Mouse (Mus musculus) right cerebral cortex, postnatal 25 days (tissue): ENCODE data around the gene Pigo.

Source experiments
- DNase-seq: peaks from one replicate; pipeline ENCODE4 v3.0.0; 2022

Gene Pigo

DNA sequence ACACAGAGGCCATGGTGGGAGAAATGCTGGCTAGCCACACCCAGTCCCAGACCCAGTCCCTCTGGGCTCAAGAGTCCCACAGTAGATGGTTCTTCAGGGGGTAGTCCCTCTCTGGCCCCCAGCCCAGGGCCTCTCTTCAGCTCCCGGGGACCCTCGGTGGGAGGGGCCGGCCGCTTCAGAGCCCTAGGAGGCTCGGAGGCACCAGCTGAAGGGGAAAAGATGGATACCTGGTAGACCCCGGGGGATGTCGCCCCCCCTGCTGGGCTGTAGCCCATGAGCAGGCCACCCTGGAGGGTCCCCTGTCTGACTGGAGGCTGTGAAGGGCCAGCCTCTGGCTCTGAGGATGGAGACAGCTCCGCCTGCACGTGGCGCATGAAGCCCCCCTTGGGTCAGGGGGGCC lies 10.7 kb upstream of the Pigo start:
- DNase-seq: no peak

DNA sequence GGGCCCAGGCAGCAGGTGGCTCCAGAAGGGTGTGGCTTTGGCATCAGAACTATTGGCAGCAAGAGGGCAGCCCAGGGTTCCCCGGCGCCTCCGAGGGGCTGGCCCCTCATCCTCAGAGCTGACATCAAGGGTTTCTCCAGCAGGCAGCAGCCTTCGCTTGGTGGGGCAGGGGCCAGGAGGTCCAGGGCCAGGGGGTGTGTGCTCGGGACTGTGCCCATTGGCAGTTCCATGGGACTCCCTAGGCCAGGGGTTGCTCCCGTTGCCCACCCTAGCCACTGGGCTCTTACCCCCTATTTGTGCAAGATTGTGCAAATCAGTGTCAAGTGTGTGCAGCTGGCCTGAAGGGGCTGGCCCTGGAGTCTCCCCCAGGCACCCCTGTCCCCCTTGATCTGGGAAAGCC lies 10.2 kb upstream of the Pigo start:
- no peak for DNase-seq

DNA sequence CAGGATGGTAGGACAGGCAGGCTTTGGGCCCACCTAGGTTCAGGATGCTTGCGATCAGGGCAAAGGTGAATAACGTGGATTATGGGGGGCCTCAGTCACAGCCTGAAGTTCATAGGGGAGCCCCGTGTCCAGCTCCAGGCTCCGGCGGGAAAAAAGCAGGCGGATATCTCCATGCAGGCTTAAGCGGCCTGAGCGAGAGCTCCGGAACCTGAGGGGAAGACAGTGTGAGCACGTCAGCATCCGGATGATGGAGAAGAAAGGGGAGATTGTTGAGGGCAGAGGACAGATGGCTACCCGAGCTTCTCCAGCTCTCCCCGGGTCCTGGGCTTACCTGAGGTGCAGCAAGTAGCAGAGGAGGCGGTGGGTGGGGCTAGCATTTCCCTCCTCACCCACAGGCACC lies 7.9 kb upstream of the Pigo start:
- no peak for DNase-seq

DNA sequence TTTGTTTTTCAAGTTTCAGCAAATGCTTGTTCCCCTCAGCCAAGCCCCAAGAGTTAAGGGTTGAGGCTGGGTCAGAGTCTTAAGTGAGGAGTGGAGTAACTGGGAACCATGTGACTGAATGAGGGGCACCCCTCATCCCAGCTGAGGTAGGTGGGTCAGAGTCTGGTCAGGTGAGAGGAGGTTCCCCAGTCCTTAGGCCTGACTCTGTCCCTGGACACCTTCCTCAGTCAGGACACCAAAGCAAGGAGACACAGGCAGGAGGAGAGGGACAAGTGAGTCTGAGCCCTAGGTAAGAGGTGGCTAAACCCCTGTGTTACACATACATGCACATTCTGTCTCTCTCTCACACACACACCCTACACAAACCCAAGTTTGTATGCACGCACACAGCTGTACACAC lies 6.9 kb upstream of the Pigo start:
- DNase-seq: no peak

DNA sequence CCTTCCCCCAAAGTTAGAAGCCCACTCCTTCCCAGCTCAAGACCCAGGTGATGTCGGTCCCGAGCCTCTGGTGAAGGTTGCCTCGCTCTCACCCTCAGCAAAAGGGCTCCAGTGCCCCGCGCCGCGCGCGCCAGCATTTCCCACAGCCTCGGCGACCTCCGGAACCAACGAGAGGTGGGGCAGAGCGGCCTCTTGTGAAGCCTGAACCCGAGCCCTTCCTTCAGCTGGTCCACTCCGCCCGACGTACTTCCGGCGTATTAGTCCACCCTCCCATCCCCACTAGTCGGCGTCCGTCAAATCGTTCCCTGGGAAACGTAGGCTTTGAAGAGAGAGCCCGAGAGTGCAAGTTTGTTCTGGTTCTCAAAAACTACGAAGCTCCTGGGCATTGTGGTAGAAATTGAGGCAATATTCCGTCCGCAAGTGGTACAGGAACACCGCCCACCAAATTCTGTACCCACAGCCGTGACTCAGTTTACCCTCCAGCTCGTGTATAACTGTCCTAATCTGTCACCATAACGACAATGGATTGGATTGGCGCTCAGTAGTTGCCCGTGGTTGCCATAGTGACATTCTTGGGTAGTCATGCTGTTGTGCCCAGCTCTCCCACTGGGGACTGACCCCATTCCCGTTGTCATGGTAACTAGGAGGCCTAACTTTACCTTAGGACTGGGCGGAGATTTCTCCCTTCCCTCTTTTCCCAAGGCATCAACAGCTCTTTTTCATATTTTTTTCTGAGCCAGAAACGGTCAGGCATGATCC lies 5.8 kb upstream of the Pigo start, which contains the start of gene Stoml2:
TSS of gene Stoml2 (minus strand) at position 474 of the 759 bp plus-strand sequence.
- peak; percentile 90 for DNase-seq

DNA sequence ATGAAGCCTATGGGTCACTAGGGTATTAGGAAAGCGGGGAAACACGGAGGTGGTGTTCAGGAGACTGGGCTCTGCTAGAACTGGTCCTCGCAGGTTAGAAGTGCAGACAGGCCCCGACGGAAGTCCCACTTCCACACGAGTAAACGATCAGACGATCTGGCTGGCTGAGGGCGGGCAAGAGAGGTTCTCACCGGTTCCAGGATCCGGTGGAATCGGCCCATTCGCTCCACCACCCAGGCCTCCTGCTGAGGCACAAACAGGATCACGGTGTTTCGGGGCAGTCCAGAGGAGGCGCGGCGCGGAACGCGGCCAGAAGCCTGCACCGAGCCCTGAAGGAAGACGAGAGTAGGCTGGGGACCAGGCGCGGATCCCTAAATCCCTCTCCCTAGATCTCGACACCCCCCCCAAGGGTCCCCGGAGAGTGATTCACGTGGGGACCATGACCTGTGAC lies 5.2 kb upstream of the Pigo start:
- no peak for DNase-seq

DNA sequence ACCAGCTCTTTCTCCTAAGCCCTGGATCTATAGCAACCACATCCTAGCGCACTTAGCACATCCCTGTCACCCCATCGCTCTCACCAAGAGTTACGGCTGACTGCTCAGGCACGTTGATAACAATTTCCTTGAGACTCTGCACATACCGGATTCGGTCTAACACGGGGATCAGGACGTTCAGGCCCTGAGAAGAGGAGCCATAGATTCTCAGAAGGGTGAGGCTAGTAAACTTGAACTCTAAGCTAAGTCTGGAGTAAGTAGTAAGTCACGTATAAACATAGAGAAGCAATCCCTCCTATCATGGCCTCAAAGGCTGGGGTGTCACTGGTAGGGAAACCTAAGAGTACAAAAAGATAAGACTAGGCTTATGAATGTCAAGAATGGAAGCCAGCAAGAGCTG lies 4.7 kb upstream of the Pigo start:
- DNase-seq: no peak

DNA sequence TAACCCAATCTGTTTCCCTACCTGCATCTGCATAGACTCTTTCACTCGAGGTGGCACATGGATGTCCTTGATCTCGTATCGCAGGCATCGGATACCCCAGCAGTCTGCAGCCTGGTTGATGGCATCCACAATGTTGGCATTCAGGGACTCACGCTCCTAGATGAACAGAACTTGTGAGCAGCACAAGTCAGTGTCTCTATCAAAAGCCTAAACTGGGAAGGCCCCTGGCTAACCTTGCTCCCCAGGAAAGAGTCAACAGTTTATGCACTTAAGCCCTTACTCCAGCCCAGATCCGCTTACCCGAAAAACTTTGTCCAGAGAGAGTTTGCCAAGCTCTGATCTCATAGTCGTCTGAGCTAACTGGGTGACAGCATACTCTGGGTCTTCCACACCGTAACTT lies 4.1 kb upstream of the Pigo start:
- no peak for DNase-seq

DNA sequence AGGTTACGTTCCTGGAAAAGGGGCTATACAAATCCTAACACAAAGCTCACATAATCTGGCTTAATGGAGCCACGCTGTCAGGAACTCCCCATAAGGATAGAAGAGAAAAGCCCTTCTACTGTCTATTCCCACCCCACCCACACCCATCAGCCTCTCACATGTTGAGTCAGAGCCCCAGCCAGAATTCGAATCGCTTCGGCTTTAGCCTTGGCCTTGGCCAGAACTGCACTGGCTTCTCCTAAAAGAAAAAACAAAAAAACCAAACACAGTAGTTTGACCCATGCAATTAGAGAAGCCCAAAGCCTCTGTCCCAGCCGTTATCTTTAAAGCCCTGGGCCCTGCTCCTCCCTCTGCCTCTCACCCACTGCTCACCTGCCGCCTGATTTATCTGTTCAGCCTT lies 3.5 kb upstream of the Pigo start:
- DNase-seq: no peak

DNA sequence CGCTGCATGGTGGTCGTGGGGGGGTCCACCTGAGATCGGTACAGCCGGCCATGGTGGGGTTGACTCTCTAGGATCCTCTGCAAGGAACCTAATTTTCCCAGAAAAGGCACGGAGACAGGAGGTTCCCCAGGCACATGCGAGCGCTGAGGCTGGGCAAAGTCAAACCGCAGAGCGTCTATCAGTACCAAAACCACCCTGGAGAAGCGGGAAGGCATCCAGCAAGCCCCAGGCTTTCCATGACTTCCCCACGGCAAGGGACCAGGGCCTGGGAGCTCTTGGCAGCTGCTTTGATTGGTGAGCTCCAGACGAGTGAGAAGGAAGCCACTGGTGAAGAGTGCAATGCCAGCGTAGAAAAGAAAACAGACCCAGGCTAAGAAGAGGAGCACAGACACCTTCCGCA lies 946 bp downstream of the Pigo start:
- DNase-seq: no peak

DNA sequence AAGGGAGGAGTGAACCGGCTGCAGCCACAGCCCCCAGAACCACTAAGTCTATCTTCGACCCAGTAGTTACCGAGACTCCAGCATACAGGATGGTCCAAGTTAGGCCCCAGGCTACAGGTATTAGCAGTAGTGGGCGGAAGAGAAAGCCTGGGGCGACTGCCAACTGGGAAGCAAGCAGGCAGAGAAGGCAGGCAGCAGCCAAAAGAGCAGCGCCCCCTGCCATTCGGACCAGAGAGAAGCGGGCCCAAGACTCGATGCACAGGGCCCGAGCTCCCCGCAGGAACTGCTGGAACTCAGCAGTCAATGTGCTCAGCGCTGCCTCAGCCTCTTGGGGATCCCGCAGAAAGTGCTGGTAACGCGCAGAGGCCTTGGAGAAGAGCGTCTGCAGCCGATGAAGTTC lies 4.3 kb downstream of the Pigo start:
- DNase-seq: no peak

DNA sequence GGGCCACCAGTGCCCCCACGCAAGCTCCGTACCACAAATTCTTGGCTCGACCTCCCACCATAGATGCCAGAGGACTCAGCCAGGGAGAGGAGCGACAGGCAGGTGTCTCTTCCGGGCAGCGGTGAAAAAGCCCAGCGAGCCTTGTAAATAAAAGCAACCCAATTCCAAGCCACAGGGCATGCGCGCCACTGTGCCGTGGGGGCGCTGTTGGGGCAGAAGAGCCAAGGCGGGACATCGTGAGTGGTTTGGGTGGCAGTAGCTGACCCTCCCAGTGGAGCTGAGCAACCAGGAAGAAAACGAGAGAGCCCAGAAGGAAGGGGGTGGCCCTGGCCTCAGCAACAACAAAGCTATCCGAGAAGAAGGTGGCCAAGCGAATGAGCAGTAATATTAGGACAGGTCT lies 4.7 kb downstream of the Pigo start:
- DNase-seq: no peak

DNA sequence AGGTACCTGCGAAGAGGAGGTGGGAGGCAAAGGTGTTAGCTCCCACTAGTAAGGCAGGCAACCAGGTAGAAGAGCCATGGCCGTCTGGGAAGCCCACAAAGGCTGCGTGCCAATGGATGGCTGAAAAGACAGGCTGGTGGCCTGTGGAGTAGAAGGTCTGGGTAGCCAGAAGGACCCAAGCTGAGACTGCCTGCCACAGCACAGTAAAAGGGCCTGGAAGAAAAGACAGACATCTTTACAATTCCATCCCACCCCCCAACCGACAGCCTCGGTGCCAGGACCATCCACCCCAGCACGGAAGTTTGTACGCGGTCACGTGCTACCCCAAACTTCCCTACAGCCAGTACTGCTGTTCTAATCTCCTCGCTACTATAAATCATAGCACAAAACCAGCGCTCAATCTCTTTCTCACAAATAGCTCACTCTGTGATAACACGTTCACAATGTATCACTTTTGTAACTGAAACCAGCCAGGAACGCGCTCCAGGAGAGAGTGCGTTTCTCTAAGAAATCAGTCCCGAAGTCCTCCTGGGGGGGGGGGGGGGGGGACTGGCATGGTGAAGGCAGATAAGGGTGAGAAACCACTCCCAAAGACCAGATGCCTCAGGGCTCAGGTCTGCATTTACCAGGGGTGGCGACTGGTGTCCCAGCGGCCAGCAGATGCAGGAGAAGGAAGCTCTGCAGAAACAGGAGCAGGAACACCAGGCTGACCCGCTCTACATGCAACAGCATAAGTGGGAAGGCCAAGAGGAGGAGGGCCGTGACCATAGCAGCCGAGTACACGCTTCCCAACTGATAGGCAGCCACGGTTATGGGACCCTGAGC lies 5.8 kb downstream of the Pigo start:
- no peak for DNase-seq

DNA sequence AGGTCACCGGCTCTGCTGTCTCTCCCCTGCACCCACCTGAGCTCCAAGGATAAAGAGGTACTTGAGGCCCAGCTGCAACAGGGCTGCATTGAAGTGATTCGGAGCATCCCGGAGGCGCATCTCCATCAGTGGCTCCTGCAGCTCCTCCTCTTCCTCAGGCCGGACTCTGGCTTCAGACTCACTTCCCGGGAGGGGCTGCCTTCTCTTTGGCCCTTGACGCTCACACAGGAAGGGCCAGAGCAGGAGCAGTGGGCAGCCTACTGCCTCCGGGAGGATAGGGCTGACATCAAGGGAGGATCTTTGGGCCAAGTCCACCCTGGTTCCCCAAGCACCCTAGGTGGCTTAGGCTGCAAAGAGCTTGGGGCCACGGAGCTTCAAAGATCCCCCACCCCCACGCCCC lies 6.4 kb downstream of the Pigo start:
- no peak for DNase-seq

DNA sequence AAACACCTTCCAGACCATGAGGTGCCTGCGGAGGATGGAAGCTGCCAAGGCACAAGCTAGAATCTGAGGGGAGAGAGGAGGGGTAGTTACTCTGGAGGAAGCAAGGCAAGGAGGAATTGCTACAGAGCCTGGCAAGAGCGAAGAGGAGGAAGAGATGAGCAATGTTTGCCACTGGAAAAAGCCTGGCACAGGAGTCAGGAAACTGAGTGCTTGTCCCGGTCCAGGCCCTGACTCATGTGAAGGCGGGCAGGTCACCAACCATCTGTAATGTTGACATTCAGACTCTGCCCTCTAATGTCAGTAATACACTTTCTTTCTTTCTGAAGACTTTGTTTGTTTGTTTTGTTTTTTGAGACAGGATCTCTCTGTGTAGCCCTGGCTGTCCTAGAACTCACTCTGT lies 7.5 kb downstream of the Pigo start:
- DNase-seq: no peak

DNA sequence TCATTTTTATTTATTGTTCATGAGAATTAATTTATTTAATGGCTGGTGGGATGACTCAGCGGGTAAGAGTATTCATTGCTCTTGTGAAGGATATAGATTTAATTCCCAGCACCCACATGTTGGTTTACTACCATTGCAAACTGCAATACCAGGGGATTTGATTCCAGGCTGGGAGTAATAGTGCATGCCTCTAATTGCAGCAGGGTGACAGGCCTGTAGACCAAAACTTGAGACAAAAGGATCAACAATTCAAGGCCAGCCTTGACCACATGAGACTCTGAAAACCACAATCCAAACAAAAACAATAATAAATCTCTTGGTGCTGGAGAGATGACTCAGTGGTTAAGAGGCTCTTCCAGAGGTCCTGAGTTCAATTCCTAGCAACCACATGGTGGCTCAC lies 13.5 kb downstream of the Pigo start:
- no peak for DNase-seq

DNA sequence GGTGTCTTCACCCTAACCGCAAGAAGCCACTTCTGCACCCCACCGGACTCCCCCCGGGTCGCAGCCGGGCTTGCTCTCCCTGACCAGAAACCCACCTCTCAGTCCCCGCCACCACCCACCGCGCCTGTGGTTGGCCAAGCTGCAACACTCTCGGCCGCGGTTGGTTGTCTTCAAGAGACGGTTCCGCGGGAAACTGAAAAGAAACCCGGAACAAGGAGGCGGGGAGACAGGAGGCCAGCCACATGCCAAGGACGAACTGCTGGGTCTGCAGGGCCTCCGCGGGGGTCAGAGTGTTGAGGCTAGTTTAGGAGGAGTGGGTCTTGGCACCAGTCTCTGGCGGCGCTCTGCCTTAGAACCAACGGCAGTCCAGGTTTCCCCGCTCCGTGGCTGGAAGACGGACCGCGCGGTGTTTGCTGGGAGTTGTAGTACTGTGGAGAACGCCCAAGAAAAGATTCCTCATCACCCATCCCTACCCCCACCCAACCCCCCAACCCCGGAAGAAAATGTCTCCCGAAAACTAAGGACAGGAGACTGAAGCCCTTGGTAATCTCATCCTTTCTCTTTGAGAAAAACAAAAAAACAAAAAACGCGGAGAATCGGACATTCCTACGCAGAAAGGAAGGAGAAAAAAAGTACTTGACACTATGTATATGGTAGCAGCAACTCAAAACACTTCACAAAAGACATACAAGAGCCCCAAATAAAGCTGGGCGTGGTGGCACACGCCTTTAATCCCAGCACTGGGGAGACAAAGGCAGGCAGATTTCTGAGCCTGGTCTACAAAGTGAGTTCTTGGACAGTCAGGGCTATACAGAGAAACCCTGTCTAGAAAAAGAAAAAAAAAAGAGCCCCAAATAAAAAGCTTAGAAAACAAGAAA lies 15.2 kb downstream of the Pigo start, which contains the start of gene Fancg:
TSS of gene Fancg (minus strand) at position 346 of the 878 bp plus-strand sequence.
- peak; percentile 87 for DNase-seq

DNA sequence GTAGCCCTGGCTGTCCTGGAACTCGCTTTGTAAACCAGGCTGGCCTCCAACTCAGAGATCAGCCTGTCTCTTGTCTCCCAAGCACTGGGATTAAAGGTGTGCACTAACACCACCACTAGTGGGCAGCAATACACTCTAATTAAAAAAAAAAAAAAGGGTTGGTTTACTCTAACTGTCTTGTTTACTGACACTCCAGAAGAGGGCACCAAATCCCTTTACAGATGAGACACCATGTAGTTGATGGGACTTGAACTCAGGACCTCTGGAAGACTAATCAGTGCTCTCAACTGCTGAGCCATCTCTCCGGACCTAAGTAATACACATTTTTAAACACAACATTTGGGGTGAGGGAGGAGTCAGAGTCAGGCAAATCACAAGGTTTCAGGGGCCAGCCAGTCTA lies 19.9 kb downstream of the Pigo start:
- no peak for DNase-seq

DNA sequence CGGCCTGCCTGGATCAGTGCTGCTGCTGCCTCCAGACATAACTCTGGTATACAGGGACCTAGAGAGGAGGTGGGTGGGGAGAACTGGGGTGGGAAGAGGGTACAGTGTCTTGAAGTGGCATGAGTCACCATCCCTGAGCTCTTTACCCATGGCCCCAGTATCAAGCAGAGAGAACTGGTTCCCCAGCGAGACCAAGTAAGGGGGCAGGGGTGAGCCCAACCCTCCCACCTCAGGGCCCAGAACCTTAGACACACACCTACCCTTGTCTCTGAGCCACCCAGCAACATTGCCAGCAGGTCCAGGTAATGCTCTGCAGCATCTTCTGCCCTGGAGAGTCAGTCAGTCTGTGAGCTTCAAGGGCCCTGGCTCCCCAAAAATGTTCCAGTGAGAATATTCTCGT lies 20.7 kb downstream of the Pigo start:
- DNase-seq: no peak

DNA sequence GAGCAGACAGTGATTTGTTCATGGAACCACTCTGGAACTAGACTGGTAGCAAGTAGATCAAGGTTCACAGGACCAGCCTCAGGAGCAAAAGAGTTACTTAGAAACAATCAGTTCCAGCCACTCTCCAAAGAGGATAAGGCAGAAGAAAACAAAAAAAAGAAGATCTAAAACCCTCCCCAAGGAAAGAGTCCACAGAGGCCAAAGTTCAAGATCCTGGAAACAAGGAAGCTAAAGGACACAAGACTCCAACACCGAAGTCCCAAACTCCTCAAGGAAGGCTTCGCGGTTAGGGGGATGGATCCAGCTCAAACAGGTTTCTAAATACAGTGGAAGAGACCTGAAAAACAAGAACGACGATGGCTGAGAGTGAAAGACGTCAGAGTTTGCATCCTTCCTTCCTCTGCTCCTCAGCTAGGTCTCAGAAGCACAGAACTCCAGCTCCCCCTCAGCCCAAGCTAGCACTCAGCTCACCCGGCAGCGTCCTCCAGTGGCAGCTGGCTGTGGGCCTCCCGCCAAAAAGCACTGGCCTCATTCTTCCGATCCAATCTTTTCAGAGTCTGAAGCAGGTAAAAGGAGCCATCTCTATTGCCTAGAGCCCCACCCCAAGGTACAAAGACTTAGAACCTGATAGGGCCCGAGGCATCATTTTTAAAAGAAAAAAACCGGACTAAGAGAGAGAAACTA lies 22.7 kb downstream of the Pigo start:
- no peak for DNase-seq

DNA sequence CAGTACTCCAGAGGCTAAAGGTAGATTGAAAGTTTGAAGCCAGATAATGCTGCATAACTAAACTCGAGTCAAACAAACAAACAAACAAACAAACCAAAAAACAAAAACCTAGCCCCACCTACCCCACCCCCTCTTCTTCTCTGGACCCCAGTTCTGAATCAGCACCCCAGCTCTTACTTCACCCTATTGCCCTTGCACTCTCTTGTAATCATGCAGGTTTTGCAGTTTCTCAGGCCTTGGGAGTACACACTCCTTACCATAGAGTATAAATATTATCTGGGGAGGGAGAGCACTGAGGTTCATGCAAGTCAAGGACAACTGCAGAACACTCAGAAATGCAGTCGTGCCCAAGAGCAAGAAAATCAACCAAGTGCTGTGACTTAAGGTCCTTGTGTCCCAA lies 24.3 kb downstream of the Pigo start:
- DNase-seq: no peak

DNA sequence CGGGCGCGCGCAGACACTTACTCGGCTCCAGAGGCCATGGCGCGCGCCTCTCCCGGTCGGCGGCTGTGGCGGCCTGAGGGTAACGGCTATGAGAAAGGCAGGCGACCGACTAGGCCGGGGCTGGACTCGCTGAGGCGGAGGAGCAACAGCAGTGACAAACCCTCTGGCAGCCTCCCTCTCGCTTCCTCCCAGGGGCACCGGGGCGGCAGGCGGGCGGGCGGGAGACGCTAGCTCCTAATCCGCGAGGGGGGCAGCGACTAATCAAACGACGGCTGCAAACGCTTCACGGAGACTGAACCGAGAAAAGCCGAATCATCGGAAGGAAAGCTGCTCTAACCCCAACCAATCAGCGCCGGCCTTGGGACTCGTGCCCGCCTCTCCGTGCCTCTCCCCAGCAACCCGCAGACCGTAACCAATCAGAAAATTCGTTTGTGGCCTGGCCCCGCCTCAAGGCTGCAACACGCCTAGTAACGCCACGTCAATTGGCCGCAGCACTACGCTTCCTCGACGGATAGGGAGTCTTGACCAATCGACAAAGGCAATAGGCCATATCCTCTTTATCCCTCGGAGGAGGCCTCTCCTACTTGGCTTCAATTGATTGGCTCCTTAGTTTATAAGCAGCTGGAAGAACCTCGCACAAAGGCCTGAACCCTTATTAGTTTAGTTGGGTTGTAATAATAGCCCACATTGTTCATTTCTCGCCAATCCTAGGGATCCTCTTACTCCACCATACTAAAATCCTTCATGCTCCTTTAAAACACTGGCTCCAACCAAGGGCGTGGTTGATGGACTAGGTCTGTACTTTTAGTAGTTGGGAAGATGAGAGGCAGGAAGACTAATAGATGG lies 25.3 kb downstream of the Pigo start, which contains the start of gene Vcp:
TSS of gene Vcp (minus strand) at position 367 of the 846 bp plus-strand sequence.
- peak; percentile 100 for DNase-seq
